Mouse (Mus musculus) fat pad, adult 2 months (tissue): ENCODE measurements around the gene Qtrt1.
"Not testable (repeated sequence)": the region's sequence is repeated elsewhere in the genome, so short reads cannot be mapped to it uniquely, and the experiment has no call there.

Source experiments
- DNase-seq: peaks from one replicate; pipeline ENCODE4 v3.0.0-alpha.2; 2011; ENCODE audit warnings: low read depth, low spot score; ENCODE audit errors: extremely low read depth

Qtrt1 gene

DNA sequence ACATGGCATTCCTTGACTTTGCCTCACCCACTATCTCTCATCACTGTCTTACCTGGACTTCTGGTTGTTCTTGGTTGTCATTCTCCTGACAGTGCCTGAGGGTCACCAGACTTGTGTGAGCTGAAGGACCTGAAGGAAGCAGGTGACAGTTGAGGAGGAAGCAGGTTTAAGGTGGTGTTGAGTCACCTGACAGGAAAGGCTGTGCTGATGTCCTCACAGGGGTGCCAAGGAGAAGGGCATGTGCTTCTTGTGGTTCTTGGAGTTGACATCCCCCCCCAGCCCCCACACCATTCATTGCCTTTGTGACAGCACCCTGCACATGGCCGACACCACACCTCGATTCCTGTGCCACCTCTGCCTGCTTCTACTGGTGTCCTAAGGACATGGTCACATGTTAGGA lies 36.1 kb downstream of the Qtrt1 start:
- DNase-seq = peak; percentile 61

- DNase-seq = no peak
Observed at GRCm38 (mm10) chr9:21449710-21450109, 38.1 kb downstream of the Qtrt1 start.

GRCm38 (mm10) chr9:21450270-21450669 lies 38.6 kb downstream of the Qtrt1 start:
- DNase-seq = no peak

DNA sequence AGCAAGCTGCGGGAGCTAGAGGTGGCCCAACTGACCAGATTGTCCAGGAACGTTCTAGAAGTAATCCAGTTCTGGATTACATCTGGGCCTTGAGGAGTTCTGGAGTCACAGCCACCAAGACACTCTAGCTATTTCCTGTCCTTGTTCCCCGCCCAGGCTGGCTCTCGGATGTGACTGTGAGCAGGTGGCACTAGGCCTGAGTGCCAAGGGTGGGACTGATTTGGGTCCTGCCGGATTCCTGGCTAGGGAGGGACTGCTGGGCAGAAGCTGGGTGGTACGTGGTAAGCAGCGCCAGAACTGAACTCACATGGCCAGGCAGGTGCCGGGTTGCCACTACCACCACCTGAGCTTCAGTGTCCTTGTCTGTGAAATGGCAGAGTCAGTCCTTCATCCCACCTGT lies 39.8 kb downstream of the Qtrt1 start:
- no peak for DNase-seq

DNA sequence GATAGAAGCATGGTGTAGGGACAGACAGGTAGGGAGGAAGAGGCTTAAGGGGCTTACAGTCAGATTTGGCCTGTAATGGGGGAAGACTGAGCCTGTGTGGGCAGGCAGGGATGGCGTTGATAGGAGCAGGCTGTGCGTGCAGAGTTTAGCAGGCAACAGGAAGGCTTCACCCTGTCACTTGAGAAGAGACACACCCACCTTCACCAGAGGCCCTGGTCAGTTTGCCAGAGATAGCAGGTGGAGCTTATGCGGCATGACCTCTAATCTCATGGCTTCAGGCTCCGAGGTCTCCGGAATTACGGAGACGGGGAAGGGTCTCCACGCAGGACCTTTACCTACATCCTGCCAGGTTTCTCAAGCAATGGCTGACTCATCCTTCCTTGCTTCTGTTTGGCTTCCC lies 40.2 kb downstream of the Qtrt1 start:
- DNase-seq = no peak

DNA sequence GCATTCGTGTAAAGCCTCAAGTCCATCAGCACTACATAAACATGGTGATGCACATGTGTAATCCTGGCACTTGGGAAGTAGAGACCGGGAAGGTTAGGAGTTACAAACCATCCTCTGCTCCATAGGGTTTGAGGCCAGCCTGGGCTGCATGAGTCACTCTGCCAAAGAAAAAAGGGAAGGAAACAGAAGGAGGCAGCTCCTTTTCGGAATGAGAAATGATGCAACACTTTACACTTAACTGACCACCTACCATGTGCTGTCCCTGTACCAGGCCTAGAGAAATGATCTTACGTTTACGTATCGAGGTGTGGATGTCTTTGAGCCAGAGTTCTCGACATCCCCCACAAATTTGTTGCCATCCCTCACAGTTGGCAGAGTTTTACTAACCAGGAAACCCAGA lies 41.4 kb downstream of the Qtrt1 start:
- no peak for DNase-seq

DNA sequence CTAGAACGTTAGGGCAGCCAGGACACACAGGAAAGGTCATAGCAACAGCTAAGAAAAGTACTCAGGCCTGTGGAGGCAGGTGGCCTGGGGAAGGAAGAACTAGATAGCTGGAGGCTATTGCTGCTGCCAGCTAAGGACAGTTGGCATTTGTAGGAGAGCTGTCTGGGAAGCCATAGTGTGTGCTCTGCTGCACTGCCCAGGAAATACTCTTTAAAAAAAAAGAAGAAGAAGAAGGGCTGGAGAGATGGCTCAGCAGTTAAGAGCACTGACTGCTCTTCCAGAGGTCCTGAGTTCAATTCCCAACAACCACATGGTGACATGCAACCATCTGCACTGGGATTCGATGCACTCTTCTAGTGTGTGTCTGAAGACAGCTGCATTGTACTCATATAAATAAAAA lies 41.8 kb downstream of the Qtrt1 start:
- no peak for DNase-seq

- DNase-seq = no peak
Observed at GRCm38 (mm10) chr9:21454556-21454955, 42.9 kb downstream of the Qtrt1 start.

- DNase-seq = no peak
Observed at GRCm38 (mm10) chr9:21455103-21455770, 43.6 kb downstream of the Qtrt1 start.

DNA sequence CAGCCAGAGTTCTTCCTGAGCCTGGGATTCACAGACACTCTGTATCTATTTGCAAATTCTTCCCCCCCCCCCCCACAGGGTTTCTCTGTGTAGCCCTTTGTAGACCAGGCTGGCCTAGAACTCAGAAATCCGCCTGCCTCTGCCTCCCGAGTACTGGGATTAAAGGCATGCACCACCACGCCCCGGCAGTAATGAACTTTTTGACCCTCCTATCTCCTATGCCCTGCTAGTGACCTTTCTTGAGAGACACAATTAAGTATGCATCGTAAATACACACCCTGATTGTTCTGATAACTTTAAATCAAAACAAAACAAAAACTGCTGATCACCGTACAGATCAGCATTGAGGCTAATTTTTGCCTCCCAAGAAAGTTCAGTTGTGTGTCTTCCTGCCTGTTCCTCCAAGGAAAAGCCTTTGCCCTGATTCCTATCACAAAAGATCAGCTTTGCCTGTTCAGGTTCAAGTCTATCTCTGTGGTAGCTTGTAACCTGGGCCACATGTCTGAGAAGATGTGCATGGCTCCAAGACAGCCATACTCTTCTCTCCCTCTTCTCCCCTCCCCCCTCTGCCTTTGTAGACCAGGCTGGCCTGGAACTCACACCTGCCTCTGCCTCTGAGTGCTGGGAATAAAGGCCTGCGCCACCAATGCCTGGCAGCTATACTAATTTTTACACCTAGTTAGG lies 44.8 kb downstream of the Qtrt1 start:
- DNase-seq = no peak

GRCm38 (mm10) chr9:21456930-21457634 lies 45.4 kb downstream of the Qtrt1 start:
- no peak for DNase-seq

- no peak for DNase-seq
Observed at GRCm38 (mm10) chr9:21458821-21459220, 47.2 kb downstream of the Qtrt1 start.

- DNase-seq = no peak
Observed at GRCm38 (mm10) chr9:21460400-21460940, 48.8 kb downstream of the Qtrt1 start.

- DNase-seq = no peak
Observed at GRCm38 (mm10) chr9:21463138-21463590, 51.5 kb downstream of the Qtrt1 start.

GRCm38 (mm10) chr9:21463766-21464564 lies 52.3 kb downstream of the Qtrt1 start:
- no peak for DNase-seq

- not testable (repeated sequence) for DNase-seq
Observed at GRCm38 (mm10) chr9:21464565-21464928, 52.9 kb downstream of the Qtrt1 start.

DNA sequence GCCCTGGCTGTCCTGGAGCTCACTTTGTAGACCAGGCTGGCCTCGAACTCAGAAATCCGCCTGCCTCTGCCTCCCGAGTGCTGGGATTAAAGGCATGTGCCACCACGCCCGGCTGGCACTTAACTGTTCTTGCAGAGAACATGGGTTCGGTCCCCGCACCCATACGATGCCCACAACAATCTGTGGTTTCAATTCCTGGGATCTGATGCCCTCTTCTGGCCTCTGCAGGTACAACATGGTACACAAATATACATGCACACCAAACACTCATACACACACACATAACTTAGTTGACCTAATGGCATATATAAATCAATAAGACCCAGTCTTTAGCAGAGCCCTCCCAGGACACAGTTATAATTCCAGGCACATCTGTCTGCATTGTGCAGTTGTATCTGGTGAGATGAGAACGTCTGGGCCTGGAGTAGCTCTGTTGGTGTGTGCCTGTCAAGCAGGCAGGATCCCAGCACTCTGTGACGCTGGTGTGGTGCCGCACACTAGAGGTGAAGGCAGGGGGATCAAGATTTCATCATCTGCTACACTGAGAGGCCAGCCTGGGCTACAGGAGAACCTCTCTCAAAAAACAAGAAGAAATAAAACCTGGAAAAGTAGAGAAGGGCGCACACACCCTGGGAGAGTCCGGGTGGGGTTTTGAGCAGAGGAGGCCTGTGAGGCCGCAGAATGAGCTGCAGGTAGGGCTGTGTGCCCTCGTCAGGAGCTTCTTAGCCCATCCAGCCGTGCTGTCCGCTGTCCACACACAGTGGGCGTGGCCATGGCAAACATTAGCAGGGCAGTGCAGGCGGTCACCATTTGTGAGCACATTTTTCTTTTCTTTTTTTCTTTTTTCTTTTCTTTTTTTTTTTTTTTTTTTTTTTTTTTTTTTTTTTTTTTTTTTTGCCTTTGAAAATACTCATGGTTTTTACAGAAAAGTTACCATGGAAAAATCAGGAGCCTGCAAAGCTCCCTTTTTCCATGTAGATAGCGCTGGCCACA lies 57.7 kb downstream of the Qtrt1 start:
- DNase-seq = no peak
